Mouse (Mus musculus): ENCODE data around the gene Rgl1.

The Rgl1 gene

DNA sequence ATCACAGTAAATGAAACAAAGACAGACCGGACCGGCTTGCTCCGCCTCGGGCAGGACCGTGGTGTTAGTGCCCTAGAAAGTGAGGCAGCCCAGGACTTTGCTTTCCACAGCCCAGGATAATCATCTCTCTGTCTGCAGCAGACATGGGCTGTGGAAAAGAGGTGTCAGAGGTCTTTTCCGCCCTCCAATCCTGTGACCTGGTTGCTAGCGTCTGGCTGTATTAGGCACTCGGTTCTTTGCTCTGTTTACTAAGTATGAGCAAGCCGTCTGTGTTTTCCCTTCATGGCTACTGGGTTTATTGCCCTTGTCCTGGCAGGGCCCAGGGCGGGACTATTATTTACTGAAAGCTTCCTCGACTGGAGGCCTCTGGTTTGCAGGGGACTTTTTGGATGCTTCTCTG is 268.6 kb downstream of the Rgl1 start:
- DNase-seq: peak; percentile 67

DNA sequence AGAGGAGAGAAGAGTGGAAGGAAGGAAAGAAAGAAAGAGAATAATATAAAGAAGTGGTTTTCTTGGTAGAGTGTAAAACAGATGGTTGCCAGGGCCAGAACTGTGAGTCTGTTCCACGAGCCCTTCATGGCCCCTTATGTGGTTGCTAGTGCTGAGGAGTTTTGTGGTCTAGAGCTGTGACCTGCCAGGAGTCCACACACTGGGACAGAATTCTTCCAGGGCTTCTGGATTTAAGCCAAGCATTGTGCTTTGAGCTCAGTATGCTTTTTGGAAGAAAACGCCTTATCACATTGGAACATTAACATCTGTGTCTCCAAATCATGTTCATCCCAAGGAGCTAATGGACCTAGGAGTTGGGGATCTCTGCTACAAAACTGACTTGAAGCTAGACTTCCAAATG is 269.3 kb downstream of the Rgl1 start:
- no peak for DNase-seq

DNA sequence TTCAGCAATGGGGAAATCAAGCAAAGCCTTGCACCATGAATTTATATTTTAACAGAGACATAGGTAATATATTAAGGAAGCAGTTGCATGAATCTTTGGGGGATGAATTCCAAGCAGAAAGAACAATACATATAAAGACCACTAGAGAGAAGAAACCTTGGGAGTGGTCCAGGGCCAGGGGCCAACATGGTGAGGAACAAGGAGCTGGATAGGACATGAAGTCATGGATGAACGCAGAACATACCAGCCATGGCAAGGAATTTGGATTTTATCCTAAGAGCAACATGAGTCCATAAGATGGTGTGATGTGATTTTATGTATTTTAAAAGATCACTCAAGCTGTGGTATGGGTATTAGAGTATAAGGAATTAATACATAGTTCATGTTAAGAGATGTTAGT is 273.9 kb downstream of the Rgl1 start:
- no peak for DNase-seq

GRCm38 (mm10) chr1:152490842-152491241 is 275.3 kb downstream of the Rgl1 start:
- DNase-seq: peak; percentile 36

- no peak for DNase-seq
These were observed 290.0 kb downstream of the Rgl1 start for GRCm38 (mm10) chr1:152476126-152476525.

- no peak for DNase-seq
These were observed 297.7 kb downstream of the Rgl1 start for GRCm38 (mm10) chr1:152468443-152468842.

Data from kidney, adult 18-20 months (tissue).